Mouse (Mus musculus) olfactory bulb, adult 2 months (tissue): ENCODE measurements around the gene Spata17.

Experiments
- CTCF ChIP-seq: fragments of 200-500 bp; IDR thresholded peaks from 2 replicates; pipeline ENCODE4 v1.5.1; 2012; ENCODE audit warnings: low read depth, mild to moderate bottlenecking, low read length, moderate library complexity; ENCODE audit not compliant: insufficient read depth
- POLR2A ChIP-seq: fragments of 200-500 bp; IDR thresholded peaks from 2 replicates; pipeline ENCODE4 v1.6.1; 2012; ENCODE audit warnings: mild to moderate bottlenecking, low read depth, low read length, moderate library complexity; ENCODE audit not compliant: insufficient read depth

DNA sequence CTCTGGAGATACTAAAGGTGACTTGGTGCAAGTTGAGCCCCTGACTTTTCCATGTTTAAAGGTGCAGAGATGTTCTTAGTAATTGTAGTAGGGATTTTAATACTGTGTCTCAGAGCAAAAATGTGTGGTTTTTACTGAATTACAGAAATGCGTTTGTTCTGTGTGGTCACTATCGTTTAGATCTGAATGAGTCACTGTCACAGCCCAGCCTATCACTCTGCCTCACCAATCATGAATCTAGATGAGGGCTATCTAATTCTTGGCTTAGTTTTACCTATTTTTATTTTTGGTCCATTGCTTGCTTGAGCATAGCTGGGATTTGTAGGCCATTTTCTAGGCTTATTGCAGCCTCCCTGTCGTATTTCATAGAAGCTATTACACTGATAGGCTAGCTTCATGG lies 19.9 kb upstream of the Spata17 start:
- TF ChIP-seq CTCF, result no peak
- TF ChIP-seq POLR2A, result no peak
